Mouse (Mus musculus) cerebellum, postnatal 14 days (tissue): Measurements from ENCODE around the gene Lilra6.
"Not testable (repeated sequence)": the region's sequence is repeated elsewhere in the genome, so short reads cannot be mapped to it uniquely, and the experiment has no call there.

Experiments used
- DNase-seq, 2 experiments: peaks; one replicate each; pipeline ENCODE4 v3.0.0; 2021; ENCODE audit warnings: mixed read lengths in 2 of 2

Lilra6 gene

DNA sequence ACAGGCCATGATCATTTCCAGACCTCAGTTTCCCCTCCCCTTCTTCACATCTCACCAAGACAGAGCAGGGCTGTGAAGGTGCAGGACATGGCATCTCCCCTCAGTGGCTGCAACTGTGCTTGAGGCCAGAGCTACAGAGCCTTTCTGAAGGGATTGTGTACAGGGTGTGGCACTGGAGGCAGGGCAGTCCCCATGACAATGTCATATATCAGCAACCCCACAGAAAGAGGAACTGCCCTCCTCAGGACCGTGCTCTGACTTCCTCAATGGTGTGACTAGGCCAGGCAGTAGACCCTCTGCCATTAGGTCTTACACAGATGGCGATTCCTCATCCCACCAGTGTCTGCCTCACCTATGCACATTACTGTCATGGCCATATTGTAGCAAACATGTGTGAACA lies at the start of gene Lilra6:
TSS of gene Lilra6 (minus strand) at position 117 of the 400 bp plus-strand sequence.
- not testable (repeated sequence) for DNase-seq

DNA sequence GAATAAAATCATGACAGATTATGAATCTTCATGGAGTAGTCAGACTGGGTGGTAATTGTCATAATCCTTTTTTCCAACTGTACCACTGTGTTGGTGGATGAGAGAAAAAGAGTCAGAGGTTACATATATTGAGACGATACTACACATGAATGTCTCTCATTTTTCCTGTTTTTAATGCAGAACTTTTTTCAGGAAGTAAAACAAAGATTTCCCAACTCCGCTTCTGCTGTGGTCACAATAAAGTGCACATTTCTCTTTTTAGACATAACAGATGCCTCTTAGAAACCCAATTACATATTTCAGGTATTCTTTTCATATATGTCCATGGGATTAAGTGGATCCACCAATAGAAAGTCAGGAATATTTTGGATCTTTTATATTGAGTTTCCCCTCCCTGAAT lies 46.7 kb upstream of the Lilra6 start:
- no peak for DNase-seq

DNA sequence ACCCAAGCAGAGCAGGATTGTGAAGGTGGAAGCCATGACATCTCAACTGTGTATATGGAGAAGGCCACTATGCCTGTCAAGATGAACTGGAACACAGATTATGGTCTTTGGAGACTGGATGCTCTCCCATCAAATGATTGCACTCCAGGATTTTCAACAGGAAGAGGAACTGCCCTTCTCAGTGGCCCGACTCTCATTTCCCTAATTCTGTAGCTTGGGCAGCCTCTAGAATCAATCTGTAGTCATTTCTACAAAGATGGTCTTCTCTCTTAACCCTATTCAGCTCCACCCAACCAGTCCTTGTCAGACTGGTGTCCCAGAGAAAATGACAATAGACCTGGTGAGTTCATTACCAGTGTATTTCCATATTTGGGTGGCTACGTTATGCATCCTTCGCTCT lies 42.1 kb upstream of the Lilra6 start:
- DNase-seq = no peak

DNA sequence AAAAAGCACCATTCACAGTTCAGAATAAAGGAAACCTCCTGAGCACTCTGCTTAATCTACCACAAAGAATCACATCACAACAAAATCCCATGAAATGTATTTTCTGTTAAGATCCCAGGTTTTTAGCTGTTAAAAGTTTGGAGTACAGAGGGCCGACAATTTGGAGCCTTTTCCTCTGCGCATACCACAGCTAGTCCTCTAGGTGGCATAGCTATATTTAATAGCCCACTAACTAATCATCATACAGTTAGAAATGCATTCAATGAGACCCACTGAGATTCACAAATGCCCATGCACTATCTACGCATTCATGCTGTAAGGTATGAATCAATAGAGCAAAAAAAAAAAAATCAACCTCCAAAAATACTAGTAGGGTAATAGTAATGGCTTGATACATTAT lies 33.9 kb upstream of the Lilra6 start:
- DNase-seq = no peak

DNA sequence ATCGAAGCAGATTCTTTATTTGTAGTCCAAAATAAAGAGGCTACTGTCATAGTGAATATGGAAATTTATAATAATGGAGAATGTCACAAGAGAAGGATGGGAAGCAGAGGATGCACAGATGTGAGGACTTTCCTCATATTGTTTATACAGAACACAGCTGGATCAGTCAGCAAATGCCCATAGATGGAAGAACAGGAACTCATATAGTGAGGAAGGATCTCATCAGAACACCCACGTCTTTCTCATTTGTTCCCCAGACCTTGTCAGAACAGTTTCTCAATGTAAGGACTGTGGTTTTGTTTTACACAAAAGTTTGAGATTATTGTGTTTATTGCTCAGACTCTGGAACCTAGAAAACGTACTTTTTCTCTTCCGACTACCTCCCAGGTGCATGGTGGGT lies 32.9 kb upstream of the Lilra6 start:
- no peak for DNase-seq

DNA sequence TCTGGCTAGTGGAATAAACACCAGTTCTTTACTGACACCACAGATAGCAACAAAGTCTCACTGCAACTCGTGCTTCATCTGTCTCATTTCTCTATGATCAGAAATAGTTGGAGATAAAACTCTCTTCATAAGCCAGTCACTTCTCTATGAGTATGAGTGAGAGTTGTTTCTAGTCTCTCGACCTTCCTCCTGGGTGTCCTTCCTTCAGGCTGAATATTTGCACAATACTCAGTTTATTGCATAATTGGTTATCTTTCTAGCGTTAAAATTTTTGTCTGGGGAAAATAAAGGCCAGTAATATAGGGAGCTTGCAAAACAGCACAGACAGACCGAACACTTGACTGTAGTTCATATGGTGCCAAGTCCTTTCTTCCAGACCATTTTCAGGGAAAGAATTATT lies 30.8 kb upstream of the Lilra6 start:
- DNase-seq = no peak

DNA sequence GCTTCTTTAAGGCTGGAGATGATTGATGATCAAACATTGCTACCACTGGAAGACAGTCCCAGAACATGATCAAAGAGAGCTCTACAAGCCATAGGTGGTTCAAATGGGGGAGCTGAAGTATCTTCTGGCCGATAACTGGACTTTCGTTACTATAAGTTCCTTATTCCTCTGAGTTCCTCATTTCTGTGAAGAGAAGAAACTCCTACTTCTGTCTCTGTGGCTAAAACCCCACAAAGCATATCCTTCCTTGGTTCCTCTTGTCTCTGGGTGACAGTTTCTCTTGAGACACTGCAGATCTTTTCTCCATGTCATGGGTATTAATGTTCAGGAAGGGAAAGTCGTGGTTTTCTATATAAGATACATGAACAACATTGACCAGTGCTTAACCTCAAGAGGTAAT lies 25.6 kb upstream of the Lilra6 start:
- no peak for DNase-seq

DNA sequence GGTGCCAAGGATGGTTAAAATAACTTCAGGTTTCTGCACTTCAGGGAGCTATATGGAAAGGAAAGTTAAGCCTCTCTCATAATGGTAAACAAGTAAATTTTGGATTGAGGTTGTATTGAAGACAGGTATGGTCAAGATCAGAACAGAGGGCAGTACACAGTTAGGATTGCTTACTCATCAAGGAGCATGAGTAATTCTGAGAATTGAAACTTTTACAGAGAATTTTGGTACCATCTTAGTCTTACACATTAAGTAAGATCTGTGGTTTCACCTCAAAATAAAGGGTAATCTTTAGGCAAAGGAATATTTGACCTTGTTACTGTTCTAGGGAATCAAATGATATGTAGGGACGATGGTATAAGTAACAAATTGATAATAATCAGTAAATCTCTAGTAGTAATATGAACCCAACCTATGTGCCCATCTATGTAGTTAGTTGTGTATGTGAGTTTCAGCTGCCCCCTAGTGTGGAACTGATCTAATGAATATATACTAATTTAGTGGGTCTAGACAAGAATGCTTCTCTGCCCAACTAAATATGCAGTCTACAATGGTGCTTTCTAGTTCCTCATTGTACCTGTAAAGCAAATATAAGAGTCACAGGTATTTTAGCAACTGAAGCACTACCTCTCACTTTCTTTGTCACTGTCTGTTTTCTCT lies 24.7 kb upstream of the Lilra6 start:
- DNase-seq = no peak

DNA sequence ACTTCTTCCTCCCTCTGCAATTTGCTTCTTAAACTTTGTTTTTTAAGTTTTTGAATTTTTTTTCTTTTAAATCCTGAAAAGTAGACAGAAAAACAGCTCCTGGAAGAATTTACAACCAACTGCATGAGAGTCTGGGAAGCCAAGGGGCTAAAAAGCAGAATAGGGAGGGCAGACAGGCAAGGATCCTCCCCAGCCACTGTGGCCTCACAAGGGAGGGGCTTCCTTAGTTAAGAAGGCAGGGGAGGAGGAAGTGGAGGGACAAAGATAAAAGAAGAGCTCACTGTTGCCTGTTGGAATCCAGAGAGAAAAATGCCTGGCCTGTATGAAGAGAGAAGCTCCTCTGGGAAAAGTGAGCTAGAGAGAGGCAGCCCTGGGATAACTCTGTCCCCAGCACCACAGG lies 20.2 kb upstream of the Lilra6 start:
- not testable (repeated sequence) for DNase-seq

DNA sequence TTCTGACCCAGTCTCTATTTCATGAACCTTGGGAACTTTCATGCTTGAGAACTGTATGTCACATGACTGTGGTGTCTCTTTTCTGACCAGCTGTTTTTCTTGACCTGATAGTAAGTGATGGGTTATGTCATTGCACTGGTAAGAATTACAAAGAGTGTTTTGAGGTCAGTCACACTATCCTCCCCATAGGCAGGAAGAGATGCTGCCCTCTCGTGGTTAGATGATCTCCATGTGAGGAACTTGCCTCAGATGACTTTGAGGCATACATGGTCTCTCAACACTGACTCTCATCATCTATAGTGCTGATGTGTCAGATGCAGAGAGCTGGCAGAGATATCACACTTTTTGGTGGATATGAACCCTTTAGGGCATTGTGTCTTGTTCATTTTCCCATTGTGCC lies 11.6 kb downstream of the Lilra6 start:
- DNase-seq = no peak

DNA sequence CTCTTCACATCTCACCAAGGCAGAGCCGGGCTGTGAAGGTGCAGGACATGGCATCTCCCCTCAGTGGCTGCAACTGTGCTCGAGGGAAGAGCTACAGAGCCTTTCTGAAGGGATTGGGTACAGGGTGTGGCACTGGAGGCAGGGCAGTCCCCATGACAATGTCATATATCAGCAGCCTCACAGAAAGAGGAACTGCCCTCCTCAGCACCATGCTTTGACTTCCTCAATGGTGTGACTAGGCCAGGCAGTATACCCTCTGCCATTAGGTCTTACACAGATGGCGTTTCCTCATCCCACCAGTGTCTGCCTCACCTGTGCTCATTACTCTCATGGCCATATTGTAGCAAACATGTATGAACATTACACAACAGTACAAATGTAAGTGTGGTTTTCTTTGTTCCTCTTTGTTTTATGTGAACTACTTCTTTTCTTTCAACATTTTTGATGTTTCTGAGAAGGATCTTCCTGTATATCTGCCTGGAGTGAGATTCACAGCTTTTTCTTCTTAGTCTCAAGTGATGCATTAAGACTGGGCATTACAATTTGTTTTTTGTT lies 17.2 kb downstream of the Lilra6 start, which contains the start of gene Gm14548:
TSS of gene Gm14548 (minus strand) at position 85 of the 555 bp plus-strand sequence.
- not testable (repeated sequence) for DNase-seq

DNA sequence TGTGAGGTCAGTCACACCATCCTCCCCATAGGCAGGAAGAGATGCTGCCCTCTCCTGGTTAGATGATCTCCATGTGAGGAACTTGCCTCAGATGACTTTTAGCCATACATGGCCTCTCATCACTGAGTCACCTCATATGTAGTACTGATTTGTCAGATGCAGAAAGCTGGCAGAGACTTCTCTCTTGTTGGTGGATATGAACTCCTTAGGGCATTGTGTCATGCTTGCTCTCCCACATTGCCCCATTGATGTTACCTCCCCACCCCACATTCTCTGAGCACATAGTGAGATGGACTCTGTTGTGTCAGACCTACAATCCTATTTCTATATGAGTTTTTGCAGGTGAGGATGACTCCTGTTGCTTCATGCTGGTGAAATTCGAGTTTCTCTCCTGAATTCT lies 40.3 kb downstream of the Lilra6 start:
- DNase-seq = not testable (repeated sequence)
